Mouse (Mus musculus) kidney, adult 8-10 months (tissue): ENCODE measurements at regions not wholly inside any gene's neighbourhood (a gene's known extent, or its start where the extent isn't known, plus 50 kb on each side); places are given as distances from the start of the nearest gene placed in this dataset.
"Not testable (repeated sequence)": the region's sequence is repeated elsewhere in the genome, so short reads cannot be mapped to it uniquely, and the experiment has no call there.

Experiments used
- DNase-seq, 2 experiments: peaks; one replicate each; pipeline ENCODE4 v3.0.0; 2022

DNA sequence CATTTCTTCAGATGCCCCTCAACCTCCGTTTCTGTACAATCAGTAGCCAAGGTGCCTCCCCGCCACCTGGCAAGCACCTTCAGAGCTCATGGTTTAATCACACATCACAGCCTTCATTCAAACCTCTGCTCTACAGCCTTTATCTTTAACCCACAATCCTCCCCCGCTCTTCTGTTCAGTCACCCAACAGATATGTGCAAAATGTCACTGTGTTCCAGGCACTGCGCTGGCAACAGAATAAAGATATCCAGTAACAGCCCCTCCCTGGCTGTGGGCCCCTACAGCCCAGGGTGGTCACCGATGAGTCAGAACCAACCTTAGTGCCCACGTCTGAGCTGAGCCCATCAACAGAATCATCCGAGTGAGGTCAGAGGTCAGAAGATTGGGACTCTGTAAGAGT lies 54.3 kb upstream of the Ddr1 start:
- DNase-seq = no peak

DNA sequence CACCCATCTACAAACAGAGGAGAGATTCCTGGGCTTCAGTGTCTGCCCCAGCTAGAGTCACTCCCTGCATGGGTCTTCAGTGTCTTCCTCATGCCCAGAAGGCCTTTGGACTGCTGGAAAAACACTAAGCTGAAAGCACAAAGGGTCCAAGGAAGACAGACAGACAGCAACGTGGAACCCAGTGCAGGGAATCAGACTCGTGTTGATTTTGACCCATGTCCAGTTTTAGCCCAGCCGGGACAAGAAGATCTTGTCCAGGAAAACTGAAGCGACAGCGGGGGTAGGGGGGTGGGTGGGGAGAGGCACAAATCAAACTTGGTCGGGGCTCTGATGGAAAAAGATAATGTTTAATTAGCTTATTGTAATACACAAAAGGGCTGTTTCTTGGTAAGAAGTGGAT lies 55.3 kb upstream of the Ddr1 start:
- DNase-seq = no peak

DNA sequence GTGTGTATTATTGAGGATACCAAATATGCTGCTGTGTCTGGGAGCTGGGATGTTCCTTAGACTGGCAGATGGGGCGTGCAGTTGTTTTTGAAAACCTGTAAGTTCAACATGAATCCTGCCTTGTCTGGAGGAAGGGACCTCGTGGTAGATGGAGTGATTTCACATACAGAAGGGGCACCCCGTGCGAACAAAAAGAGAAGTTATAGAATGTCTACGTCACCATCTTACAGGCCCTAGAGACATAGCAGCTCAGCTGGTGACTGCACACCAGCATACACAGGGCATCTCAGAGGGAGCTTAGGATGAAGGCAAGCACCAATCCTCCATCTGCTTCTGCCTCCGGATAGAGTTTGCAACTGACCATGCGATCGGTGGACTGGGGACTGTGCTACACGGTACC lies 58.2 kb upstream of the Ddr1 start:
- DNase-seq = no peak

DNA sequence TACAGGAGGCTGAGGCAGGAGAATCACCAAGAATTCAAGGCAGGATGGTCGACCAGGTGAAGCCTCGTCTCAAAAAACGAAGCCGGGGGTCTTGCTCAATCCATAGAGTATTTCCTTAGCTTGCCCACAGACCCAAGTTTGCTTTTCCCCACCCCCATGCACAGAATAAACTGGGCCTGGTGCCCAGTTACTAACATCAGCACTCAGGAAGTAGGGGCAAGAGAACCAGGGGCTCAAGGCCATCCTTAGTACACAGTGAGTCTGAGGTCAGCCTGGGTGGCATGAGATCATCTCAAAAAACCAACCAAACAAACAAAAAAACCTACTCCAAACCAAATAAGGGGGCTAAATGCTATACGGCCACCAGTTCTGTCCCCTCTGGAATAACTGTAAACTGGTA lies 58.4 kb upstream of the Ier3 start:
- DNase-seq = no peak

DNA sequence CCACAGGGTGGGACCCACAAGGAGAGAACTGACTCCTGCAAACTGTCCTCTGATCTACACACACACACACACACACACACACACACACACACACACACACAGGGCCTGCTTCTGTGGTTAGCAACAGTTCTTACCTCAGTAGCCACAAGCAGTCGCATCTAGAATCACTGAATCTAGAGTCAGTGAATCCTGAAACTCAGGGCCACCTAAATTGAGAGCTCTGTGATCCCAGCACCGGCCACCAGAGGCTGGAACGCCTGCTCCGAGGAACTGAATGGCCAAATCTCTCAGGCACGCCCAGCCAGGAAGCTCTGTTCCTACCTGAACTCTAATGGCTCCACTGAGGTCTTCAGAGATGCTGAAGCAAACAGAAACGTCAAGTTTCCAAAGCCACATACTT lies 57.6 kb upstream of the Ier3 start:
- DNase-seq = peak in 1 of 2 experiments; percentile 39

DNA sequence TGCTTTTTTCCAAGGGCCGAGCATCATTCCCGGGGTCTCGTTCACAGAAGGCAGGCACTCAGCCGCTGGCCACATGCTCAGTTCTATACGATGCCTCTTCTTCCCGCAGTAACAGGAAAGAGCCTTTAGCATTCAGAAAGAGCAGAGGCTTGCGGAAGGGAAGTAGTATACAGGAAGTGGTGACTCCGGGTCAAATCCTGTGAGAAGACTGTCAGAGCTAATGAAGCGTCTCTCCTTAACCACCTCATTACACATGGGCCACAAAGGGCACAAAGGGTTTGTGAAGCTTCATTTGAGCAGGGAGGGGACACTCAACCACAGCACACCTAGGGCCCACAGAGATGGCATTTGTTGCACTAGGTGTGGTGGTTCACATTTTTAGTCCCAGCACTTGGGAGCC lies 55.1 kb upstream of the Ier3 start:
- no peak for DNase-seq

DNA sequence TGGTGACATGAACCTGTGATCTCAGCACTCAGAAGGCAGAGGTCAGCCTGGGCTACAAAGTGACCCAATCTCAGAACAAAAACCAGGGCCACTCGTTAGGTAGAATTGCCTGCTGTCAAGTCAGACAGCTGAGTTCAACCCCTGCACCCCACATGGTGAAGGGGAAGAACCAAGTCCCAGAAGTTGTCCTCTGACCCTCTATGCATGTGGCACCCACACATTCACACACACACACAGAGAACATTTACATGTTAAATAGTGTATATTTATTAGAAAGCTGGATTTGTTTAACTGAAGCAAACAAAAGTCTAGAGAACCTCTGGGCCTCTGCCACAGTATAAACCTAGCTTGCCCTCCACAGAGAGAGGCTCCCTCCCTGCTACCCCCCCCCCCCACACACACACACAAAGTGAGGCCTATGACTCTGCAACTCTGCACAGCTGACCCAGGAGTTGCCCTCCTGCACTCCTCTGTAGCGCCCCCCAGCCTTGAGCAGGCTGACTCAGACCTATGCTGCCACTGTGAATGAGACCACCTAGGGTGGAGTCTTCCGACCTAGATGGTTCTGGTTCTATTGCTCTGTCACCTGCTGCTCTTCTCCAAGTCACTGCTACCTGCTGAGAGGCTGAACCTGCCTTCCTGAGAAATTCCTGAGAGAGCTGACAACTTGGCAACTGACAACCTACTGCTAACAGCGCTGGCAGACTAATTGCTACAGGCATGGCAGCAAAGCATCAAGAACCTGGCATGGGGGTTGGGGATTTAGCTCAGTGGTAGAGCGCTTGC lies 52.1 kb upstream of the Ier3 start:
- DNase-seq = no peak

DNA sequence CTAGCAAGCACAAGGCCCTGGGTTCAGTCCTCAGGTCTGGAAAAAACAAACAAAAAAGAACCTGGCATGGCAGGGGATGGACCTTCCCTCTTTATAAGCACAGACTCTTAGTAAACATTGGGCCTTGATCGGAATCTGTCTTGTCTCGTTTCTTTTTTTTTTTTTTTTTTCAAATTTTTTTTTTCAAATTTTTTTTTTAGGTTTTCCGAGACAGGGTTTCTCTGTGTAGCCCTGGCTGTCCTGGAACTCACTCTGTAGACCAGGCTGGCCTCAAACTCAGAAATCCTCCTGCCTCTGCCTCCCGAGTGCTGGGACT lies 51.6 kb upstream of the Ier3 start:
- not testable (repeated sequence) for DNase-seq

DNA sequence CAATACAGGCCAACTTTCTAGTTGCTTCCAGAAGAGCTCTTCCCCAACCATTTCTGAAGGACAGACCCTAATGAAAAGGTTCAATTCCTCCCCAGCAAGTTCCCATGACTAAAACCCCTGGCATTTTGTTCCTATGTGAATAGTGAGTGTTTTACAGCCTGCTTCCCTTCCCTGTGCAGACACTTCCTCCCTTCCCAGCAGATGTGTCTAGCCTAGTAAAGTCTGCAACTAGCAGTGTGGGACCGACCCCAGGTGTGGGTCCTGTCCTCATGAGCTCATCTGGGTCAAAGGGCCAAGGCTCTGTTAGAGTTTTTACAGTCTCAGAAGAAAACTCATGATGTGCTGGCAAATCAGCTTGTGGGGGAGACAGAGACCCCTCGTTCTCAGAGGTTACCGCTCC lies 50.9 kb upstream of the Ier3 start:
- no peak for DNase-seq

DNA sequence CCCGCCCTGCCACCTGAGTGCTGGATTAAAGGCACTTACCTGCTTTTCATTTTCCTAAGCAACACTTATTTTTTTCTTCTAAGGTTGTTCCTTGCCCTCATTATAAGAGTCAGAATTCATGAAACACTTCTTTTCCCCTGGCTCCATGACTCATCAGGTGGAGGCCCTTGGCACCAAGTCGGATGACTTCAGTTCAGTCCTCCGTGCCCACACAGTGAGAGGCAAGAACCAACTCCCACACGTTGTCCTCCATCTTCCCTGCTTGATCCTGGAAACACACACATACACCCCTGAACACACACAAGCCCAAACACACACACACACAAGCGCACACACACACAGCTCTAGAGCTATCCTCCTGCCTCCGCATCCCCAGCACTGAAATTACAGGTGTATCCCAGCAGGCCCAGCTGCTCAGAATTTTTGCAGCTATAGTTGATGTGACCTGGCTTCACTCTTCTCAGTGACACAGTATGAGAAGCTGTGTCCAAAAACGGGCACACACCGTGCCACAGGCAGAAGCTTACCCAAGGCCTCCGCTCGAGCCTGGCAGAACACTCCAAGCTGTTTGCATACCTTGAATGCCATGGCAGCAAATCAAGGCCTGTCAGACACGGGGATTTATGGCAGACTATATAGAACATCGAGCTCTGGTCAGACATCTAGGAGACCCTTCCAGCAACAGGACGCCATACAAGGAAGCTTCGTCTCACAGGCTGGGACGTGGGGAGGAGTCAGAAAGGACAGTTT lies 49.7 kb upstream of the Ier3 start:
- DNase-seq = no peak
